Mouse (Mus musculus): ENCODE measurements at regions not wholly inside any gene's neighbourhood (a gene's known extent, or its start where the extent isn't known, plus 50 kb on each side); places are given as distances from the start of the nearest gene placed in this dataset.

DNA sequence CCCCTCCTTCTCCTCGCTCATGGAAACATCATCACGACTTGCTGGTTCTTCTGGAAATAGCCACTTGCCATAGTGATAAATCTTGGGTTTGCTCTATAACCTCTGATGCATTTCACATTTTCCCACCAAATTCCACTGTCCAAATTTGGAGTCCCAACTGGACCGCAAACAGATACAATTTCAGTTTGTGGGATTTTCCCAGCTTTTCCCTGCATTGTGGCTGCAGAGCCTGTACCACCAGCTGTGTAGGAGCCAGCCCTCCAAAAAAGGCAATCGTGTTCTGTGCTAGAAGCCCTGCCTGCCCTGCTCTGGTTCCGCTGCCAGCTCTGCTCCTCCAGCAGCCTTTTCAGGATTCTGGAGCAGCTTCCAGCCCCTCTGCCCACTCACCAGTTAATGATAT is 291.4 kb downstream of the Gsdmc2 start:
- DNase-seq (ENCODE audit: low read depth, low spot score): no peak

DNA sequence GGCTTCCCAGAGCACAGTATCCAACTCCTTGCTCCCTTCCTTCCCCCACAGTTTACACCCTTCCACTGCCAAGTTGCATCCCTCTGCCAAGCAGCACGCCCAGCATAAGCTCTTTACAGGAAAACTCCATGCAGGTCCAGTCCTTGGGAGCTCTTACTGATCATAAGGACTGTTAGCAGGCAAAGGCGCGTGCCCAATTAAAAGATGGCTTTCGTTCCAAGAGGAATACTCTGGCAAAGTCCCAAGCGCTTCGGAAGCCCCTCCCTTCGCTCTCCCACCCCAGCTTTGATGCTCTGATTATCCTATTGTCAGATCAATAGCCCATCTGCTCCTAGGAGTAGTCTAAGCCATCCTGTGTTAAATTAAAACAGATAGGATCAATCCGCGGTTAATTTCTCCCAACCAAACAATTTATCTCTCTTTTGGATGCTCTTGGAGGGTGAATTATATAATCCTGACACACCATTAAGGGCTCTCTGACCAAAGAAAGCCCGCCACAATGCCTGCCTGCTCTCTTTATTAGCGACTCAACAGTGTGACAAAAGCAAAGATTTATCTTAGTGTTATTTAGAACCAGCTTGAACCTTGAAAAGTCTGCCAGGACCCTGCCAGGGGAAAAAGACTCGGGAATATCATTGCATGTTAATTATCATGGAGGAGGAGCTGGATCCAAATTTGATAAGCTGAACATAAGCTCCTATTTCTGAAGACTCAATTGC is 312.5 kb downstream of the Gsdmc2 start:
- no peak for DNase-seq (ENCODE audit: low read depth, low spot score)

DNA sequence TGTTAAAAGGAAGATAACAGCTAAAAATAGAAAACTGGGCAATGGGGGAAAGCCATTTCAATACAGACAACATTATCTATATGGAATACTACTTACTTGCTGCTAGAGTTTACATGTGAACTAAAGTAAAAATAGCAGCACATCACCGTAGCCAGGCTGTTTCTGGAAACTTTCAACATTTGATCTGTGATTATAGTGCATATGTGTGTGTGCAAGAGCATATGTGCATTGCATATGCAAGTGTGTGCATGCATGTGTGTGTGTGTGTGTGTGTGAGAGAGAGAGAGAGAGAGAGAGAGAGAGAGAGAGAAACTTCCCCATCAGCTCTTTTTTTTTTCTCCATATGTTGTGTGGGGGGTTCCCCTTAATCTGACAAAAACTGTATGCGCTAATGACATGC is 317.7 kb downstream of the Gsdmc2 start:
- DNase-seq (ENCODE audit: low read depth, low spot score): no peak

DNA sequence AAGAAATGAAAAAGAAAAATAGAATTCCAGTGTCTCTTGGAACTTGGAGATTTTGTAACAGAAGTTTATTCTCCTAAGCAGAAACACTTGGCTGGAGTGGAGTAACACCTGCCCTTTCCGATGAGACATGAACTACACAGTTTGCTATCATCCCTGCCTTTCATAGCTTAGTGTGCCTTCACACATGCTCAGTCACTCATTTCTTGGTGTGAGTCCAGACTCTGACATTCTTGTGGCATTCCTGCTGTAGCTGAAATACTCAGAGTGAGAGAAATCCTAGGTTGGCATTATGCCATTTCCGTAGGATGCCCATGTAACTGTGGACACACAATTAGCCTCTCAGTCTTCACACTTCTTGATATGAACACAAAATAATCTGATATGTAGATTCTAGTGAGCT is 318.2 kb downstream of the Gsdmc2 start:
- no peak for DNase-seq (ENCODE audit: low read depth, low spot score)

DNA sequence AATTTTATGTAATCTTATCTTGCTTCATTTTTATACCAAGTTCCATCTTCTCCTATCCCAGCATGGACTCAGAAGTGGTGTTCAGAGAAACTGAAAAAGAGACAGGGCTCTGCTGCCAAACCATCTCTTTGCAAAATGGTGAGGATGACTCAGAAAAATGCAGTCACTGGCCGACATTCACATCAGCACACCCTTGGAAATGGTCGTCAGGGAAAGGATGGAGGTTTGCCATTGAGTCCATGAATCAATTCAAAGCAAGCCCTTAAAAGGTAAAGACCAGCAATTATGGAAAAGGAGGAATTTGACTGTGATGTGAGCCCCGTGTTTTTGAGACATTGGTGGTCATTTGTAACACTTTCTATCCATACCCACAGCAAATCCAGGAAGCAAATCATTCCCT is 327.7 kb downstream of the Gsdmc2 start:
- no peak for DNase-seq (ENCODE audit: low read depth, low spot score)

DNA sequence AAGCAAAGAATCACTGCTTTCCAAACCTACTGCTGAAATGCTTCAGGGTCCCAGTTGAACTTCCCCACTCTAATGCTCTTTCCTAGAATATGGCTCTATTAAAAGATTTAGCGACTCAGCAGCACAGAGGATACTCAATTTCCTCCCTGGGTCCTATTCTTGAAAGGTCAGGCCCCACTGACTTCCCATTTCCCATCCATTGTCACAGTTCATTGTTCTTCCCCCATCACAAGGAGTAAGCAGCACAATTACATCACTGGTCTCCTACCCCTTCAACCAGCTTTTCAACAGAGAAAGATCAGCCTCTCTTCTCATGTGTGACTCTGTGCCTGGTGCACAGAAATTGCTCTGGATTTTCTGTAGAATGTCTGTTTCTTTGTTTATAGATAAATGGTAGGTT is 344.5 kb downstream of the Gsdmc2 start:
- DNase-seq (ENCODE audit: low read depth, low spot score): no peak

DNA sequence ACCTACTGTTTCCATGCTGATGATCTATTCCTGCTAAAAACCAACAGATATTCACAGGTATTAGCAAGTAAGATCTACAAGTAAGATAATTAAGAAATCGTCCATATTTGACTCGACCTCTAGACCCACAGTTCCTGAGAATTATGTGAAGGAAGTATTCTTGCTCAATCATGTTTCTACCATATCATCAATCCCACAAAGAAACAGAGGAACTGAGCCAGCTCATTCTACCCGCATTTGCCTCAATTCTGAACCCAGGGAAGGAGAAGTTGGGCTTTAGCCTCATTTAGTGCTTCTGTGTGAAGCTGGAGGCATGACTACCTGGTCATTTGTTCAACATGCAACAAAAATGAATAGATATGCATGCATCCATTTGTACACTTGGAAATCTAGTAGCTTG is 346.5 kb downstream of the Gsdmc2 start:
- DNase-seq (ENCODE audit: low read depth, low spot score): no peak

DNA sequence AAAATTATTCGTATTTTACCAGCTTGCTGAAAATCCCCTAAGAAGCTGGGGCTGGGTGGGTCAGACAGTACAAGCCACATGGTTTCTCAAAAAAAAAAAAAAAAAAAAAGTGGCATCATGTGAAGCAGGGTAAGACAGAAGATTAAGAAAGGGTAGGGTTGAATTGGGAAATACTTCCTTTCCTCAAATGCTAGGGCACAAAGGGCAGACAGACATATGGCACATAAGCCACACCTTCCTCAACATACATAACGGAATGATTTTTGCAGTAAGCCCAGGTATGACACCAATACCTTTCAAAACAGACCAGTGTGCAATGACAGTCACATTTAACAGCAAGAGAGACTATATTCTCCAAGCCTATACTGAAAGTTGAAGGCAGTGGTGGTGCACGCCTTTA is 347.8 kb downstream of the Gsdmc2 start:
- no peak for DNase-seq (ENCODE audit: low read depth, low spot score)

DNA sequence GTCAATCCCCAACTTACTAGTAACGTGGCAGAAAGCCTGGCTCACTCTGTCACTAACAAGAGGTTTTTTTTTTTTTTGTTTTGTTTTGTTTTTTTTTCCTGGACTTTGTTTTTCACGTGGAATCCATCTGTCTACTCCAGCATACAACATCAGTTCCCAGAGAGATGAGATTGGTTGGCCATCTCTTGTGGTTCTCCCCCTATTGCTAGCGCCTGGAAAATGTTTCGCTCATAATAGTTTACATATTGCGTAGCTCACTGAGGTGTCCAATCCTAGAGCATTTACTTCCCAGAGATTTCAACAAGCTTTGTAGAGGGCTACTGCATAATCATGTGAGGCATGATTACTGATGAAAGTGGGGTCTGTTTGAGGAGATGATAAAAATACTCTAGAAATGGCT is 360.1 kb downstream of the Gsdmc2 start:
- DNase-seq (ENCODE audit: low read depth, low spot score): no peak

DNA sequence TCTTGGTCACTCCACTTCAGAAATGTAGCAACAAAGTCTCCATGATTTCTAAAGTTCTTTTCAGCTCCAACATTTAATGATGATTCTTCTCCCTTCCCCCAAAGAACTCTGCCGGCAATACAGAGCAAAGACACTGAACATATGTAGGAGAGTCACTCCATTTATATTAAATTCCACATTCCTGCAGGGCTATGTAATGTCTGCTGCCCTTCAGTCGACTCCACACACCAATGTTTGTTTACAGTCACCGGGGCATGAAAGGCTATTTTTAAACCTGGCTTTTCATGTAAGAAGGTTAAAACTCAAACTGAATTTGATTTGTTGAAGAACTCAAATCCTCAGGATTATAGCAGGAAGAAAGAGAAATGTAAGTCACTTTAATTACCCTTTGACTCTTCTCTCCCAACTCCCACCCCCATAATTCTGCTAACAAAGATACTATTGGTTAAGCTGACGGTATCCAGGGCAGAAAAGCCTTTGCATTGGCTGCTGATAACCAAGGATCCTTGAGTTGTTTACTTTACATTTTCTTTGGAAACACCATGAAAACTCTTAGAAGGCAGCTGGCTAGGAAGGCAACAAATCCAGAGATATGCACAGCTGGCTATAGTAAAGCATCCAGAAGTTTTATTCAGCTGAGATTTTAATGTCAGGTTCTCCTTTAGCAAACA is 360.6 kb downstream of the Gsdmc2 start:
- no peak for DNase-seq (ENCODE audit: low read depth, low spot score)

DNA sequence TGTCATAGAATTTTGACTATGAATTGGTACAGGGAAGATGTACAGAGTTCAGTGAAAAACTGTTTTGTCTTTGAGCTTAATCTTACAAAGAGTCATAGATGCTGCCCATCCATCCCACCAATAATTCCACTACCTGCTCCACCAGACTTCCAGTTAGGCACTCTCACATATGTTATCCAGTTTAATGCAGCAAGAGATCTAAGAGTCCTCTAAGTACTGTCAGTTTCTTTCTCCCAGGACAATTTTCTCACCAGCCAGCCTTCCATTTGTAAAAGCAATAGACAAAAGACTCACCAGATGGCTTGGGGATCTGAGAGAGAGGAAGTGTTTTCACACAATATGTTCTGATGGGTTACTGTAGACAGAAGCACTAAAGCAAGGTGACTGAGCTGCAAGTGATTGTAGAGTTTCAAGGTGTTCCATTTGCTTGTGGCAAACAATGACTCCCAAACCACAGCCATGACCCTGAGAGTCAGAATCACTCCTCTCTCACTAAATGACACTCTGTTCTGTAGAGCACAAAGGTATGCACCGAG is 365.6 kb downstream of the Gsdmc2 start:
- no peak for DNase-seq (ENCODE audit: low read depth, low spot score)

DNA sequence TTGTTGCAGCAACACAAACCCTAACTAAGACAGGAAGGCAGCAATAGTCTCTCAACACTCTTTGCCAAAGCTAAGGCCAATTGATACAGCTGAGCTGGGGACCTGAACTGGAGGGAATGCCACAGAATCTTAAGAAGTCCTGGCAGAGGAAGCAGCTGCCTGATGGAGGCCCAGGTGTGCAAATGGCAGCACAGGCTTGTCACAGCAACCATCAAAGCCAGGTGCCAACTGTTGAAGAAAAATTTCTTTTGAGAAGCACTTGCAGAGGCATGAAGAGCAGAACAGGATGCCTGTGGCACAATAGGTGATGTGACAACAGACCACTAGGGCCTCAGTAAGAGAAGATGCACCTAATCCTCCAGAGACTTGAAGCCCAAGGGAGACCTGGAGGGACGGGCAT is 378.1 kb downstream of the Gsdmc2 start:
- DNase-seq (ENCODE audit: low read depth, low spot score): no peak

DNA sequence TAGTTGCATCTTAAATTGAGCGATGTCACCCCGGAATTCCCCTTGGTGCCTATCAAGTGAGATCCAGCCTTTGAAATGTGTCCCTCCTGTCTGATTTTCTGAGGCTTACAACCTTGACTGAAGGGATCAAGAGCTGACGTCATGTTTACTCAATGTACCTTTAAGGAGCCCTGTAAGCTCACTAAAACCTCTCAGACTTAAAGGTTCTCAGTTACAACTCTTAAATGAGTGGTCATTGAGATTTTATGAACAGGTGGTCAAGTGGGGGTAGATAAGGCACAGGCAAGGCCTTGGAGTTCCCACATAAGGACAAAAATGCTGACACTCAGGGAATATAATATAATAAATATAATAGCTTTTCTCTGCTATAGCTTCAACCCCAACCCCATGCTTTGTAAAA is 392.4 kb downstream of the Gsdmc2 start:
- DNase-seq (ENCODE audit: low read depth, low spot score): no peak

DNA sequence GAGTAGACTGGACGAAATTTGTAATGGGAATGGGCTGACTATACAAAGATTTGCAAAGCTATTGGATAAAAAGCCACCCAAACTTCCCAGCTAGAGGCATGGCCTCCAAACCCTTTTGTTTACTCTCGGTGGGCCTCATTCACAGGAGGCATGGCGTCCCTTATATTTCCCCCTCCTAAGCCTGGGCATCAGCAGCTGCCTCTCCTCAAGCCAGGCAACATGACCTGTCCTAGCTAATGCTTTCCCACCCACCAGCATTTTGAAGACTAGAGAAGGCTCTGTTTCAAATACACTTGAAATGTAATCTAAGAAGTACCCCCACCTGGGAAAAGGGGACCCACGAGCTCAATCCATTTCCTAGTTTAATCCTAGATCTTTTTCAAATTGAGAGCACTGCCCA is 398.7 kb downstream of the Gsdmc2 start:
- no peak for DNase-seq (ENCODE audit: low read depth, low spot score)

DNA sequence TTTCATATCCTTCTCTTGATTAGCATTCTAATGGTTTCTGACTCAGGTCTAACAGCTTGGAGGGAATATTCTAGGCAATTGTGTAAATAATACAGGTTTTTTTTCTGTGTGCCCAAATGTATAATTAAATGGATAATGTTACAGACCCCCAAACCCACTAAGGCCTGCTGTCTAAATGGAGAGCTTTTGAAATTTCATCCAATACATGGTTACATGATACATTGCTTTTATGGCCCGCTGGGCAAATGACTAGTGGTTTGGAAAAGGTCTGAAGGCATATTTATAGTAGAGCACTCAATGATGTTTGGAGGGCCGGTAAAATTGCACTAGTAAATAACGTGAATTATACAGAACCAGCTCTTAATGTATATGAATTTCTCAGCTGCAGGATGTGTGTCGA is 400.0 kb downstream of the Gsdmc2 start:
- no peak for DNase-seq (ENCODE audit: low read depth, low spot score)

DNA sequence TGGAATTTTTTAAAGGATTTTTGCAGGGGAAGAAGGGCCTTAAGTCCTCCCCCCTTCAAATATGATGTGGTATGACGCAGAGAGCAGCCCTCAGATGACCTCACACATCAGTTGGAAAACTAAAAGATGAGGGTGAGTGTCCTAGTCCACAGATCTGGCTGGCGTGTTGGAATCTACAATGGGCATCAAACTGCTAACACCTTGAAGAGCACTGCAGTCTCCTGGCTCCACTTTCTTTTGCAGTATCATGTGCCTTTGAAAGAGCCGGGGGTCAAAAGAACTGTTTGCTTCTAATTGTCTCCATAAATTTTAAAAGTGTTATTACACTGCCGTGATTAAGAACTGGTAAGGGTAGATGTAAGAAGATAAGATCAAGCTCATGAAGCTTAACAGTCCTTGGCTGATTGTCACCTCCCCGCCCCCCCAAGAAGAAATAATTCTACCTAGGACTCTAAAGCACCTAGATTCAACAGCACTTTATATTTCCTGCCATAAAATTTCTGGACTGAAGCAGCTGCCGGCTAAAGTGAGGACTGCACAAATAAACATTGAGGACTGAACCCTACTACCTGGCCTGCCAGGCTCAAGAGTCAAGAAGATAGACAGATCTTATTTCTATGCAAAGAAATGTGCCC is 402.7 kb downstream of the Gsdmc2 start:
- DNase-seq (ENCODE audit: low read depth, low spot score): no peak

DNA sequence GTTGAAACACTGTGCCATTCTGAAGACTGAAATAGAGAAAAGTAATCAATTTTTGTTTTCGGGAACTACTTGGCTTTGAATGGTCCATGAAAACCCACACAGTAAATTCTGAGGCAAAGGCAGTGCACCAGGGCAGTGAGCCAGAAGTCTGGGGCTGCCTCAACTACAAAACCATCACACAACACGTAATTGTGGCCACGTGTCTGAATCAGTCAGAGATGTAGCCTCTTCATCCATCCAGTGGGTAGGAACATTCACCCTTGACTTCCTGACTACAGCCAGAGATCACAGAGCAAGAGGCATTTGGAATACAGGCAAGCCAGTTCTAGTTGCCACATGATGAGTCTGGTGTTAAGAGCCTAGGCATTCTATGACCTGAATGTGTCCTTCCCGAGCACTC is 432.3 kb downstream of the Gsdmc2 start:
- DNase-seq (ENCODE audit: low read depth, low spot score): no peak

DNA sequence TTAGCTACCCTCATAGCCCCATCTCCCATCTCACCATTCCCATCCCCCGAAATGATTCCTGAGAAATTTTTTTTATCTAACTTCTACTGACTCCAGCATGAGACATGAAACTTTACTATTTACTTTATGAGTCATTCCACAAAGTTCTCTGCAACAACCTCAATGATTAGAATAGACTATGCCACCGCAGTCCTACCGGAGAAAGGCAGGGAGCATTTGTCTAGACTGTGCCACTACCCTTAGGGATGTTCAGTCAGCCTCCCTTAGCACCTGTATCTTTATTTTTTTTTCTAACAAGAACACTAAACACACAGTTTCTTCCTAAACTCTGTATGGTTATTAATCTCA is 433.2 kb downstream of the Gsdmc2 start:
- DNase-seq (ENCODE audit: low read depth, low spot score): no peak

DNA sequence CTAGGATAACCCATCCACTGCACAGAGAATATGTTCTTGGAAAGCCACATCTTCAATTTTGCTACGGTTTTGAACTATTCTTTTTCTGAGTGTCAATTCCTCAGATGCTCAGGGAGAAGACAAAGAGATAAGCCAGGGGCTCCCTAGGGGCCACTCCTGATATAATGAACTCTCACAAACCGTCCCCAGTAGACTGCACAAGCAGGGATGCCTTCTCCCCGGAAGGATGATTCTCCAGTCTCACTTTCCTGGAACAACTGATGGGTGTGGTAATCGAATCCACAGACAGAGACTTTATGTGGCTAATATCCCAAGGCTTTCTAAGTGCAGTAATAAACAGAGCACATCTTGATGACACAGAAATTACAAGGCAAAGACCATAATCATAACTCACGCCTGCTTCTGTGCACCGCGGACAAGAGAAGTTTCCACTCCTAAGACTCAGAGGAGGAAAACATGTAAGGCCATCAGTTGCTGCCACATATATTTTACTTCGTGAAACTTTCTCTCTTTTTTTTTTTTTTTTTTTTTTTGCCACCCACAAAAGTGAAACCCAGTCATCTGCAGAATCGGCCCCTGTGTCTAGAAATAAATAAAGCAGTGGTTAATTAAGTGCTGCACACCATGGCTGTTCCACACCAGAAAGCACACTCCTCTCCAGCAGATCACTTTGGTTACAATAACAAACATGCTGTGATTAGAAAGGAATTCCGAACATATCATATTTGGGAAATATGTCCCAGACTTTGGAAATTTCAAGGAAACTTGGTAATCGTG is 433.8 kb downstream of the Gsdmc2 start:
- no peak for DNase-seq (ENCODE audit: low read depth, low spot score)

DNA sequence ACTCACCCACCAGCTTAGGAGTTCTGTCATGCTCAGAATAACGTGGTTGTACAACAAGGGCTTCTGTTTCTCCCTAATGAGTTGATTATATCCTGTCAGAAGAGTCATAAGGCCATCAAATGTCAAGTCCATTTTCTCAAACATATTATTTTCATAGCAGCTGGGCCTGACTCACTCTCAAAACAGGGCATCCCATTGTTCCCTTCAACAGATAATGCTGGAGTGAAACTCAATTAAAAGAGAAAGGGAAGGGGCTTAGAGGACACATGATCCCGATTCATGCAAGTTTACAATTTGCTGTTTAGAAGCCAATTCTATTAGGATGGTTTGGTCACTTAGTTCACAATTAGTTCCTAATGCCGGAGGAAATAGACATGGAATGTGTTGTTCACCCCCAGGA is 444.5 kb downstream of the Gsdmc2 start:
- DNase-seq (ENCODE audit: low read depth, low spot score): no peak

DNA sequence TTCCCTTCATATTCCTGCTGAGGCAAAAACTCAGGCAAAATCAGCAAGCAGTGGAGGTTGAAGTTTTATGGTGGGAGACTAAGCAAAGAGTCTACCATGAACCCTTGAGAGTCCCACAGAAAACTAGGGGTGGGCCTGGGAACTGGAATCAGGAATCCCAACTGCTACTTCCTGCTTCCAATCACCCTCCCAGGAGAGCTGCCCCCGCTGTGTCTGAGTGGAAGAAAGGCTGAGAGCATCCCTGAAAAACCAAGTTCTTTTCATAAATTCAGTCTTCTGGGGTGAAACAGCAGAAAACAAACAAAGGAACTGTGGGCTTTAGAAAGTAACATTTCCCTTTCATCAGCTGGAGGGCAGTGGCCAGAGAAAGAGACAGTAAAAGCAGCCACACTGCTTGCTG is 445.0 kb downstream of the Gsdmc2 start:
- DNase-seq (ENCODE audit: low read depth, low spot score): no peak

DNA sequence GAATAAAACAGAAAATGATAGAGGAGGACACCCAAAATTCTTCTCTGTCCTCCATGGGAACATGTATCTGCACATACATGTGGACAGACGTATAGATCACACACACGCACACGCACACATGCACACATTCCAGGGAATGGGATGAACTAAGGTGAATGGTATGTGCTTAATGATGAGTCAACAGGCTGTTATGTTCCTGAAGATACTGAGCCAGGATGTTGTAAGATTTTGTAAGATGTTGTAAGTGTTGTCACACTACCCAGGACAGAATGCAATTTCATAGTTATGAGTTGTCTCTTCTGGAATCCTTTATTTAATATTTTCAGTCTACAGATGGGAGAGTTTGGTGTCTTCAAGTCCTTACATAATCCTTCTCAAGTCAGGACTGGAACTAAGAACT is 447.5 kb downstream of the Gsdmc2 start:
- DNase-seq (ENCODE audit: low read depth, low spot score): no peak

Measured in R1 (cell line).